Mouse (Mus musculus) c-Kit-positive CD71-negative TER-119-negative erythroid progenitor cells, embryonic 14.5 days (primary cell): ENCODE data around the gene 1700025G04Rik.

ENCODE experiments used
- DNase-seq: peaks from one replicate; pipeline ENCODE4 v3.0.0-alpha.2; 2013; ENCODE audit warnings: low read depth

Gene 1700025G04Rik

DNA sequence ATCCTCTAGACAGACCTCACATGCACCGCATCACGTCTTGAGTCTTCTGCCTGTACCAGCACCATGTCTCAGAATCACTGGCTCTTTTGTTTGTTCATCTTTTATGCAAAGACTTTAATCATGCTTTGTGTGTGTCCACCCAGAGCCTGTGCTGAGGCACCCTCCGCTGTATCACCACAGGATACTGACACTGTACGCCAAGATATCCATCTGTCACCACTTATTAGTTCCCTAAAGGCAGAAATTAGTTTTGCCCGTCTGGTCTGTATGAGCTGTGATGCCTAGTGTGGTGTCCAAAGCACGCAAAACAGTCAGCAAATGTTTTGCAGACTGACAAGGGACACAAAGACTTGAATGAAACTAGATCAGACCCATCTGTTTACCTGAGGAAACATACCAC, 95.7 kb downstream of the 1700025G04Rik start:
- no peak for DNase-seq

DNA sequence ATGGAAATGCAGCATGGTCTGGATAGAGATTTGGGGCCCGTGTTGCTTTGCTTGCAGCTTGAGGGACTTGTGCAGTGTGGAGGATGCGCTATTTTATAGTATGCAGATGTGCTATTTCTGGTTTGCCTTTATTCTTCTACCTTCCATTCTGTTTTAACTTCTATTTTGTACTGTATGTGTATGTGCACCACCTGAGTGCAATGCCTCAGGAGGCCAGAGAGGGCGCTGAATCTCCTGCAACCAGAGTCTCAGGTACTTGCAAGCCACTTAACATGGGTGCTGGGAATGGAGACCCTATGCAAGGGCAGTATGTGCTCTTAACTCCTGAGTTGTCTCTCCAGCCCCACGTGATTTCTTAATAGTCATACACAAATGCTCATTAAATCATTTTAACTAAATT, 98.4 kb downstream of the 1700025G04Rik start:
- DNase-seq: no peak

DNA sequence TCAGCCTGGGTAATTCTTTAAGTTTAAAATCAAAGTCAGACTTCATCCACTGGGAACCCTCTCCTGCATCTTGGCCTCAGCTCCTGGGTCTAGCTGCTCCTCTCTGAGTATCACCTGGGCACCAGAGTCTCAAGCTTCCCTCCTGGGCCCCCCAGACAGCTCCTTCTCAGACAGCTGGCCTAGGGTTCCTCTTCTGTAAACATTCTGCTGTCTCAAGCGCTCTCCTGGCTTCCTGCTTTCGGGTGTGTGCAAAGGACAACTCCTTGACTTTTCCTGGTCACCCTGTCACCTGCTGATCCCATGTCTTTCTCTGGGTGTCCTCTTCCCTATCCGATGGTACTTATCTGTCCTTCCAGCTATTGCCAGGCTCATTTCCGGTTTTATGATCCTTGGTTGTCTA, 99.3 kb downstream of the 1700025G04Rik start:
- no peak for DNase-seq

DNA sequence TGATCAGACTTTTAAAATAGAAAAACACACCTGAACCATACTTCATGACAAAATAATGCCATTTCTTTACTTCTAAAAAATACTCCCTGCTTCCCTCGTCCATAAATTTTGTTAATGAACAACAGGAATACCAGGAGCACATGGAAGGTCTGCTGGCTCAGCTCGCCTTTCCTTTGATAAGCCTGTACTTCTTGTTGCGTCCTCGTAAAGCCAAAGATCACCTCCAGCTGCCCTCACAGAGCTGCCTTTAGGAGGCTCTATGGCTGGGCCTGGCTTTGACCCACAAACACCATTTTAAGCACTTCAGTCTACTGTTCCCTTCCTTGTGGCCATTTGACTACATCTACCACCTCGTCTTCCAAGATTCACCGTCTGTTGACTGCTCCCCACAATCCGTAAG, 101.2 kb downstream of the 1700025G04Rik start:
- DNase-seq: no peak

DNA sequence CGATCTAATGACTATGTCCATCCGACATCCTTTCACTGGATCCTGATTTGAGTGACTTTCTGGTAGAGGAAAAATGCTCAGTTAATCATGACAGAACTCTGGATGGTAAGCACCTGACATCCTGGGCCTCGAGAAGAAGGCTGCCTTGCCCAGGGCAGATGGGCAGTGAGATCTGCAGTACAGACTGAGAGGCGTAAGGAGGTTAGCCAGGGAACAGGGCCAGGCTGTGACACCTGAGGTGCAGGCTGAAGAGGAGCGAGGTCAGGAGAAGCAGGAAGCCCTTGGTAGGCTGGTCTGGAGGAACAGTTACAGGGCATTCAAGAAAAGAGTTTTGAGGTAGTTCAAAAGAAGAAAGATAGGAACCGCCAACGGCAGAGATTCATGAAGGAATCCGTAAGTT, 101.9 kb downstream of the 1700025G04Rik start:
- DNase-seq: no peak

DNA sequence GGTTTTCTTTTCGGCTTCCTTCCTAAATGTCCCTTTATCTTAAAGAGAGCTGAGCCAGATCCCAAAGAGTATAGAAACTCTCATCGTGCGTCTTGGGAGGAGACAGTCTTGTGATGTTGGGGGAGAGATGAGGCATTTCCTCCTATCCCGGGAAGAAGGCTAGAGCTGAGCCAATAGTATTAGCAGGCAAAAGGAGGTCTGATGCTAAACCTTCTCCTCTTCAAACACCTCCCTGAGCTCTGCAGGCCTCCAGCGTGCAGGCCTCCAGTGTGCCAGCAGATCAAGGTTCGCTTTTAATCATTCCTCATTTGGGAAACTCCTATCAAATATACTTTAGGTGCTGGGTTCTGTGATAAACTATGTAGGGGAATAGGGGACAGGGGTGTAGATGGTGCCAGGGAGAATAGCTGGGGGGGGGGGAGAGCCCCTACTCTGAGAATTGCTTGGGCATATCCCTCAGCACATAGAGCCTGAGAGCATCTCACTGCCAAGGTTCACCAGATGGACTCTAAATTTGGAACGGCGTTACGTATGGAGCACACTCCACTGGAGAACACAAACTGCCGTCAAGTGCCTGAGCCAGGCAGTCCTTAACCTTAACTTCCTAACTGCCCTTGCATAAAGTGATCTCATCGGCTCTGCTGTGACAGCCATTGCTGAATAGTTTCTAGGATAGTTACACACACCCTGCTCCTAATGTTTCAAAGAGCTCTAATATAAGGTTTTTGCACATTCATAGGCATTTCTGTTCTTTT, 103.7 kb downstream of the 1700025G04Rik start:
- no peak for DNase-seq

DNA sequence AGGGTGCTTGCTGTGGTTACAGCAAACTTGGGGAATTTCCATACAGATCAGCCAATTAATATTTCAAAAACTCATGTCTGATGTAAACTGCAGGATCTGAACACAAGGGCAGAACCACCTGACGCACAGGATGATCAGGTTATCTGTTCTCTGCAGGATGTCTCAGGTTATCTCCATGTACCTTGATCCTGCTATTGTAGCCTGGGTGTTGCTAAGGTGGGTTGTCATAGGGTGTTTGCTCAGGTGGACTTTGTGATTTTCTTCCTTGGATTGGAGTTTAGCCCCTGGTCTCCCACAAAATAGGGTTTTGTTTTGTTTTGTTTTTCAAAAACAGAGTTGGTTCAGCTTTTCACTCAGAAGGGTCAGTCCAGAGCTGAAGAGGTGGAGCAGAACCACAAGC, 104.9 kb downstream of the 1700025G04Rik start:
- DNase-seq: no peak

DNA sequence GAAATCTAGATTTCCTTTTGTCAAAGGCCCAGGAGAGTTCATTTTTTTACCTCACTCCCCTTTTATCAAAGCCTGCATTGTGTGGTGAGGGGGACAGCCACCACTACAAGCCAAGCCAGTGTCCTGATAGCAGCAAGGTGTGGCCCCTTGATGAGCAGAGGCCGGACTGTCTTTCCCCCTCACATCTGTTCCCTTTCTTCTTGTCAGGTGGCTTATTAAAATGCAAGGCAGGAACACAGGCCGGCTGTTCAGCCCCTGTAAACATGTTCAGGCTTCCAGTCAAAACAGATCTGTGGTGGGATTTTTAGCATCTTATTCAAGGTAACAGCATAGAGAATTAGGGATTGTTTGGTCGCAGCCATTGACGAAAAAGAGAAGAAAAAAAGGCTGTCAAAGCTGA, 105.9 kb downstream of the 1700025G04Rik start:
- DNase-seq: no peak

DNA sequence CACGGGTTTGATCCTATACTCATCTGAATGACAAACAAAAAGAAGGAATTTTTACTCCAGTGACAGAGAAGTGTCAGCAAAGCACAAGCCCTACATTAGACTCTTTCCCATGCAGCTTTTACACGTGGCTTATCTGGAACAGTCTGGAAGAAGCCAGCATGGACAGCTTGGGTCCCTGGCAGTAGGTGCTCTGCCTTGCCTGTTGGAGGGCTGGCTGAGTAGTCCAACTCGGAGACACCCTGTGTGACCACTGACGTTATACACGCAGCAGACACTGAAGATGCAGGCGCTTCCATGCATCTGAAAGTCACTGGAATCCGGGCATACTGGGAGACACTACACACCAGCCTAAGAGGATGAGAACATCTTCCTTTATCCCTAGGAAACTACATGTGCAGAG, 109.4 kb downstream of the 1700025G04Rik start:
- no peak for DNase-seq

DNA sequence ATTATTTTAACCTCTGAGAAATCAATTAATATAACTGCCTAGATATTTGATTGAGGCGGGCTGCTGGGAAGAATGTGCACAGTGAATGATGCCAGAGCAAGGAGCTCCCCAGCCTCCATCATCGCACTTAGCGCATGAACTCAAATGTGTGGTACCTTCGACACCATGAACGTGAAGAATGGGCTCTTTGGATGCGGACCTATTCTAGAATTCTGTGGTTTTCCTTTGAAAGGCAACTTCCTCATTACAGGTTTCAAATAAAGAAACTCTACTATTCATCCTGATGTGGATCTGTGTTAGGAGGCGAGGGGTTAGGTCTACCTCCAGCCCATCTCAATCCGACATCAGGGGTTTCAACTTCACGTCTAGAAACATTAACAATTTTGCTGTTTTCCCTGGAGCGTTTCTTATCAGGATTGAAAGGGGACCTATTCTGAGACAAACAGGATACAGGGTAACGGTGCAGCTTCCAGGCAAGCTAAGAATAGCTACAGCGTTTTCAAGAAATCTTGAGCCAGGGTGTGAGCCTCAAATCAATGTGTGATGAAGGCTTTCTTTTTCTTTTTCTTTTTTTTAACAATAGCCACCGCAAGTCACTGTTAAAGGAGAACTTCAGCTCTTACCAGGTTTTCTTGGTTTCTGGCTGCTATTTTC, 110.0 kb downstream of the 1700025G04Rik start:
- no peak for DNase-seq

DNA sequence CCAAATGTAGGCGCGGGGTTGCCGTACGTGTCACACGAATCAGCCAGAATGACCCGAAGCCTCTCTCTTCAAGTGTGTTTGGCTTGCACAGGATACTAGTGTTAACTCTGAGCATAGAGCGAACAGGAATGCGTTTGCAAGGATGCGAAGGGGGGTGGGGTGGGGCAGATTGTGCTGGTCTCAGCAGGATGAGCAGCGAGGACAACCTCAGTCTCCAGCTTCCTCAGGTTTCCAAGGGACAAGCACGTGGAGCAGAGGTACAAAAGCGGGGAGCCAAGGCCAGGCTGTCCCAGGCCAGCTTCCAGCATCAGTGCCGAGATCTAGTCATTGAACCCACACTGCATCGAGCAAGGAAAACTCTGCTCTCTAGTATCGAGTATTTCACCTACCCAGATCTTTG, 111.2 kb downstream of the 1700025G04Rik start:
- no peak for DNase-seq

DNA sequence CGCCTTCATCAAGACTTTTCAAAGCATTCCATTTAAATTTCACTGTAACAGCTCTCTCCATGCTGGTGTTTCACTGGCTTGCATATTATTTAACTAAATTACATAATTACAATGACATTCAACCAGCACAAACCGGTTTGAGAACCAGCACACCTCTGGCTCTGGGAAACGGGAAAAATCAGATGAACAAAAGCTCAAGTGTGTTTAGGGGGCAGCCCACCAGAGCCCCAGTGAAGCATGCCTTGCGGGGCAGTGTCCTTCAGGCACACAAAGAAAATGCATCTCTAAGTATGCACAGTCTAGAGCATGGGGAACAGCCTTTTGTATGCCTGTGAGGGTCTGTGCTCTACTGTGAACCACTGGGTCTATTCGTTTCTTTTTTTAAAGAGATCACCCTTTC, 112.3 kb downstream of the 1700025G04Rik start:
- DNase-seq: no peak

DNA sequence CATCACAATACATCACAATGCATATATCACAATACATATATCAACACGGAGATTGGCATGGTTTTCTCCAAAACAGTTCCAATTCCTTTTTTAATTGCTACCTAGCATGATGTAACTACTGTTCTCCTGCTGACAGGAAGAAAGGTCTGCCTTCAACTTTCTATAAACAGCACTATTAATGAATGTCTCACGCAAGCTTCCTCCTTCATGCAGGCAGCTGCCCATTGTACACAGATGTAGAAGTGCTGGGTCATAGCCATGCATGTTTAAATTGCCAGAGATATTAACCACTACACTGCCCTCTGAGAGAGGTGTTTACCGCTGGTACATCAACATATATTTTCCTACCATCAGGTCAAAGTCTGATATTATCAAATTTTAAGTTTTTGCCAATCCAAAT, 113.1 kb downstream of the 1700025G04Rik start:
- DNase-seq: no peak

DNA sequence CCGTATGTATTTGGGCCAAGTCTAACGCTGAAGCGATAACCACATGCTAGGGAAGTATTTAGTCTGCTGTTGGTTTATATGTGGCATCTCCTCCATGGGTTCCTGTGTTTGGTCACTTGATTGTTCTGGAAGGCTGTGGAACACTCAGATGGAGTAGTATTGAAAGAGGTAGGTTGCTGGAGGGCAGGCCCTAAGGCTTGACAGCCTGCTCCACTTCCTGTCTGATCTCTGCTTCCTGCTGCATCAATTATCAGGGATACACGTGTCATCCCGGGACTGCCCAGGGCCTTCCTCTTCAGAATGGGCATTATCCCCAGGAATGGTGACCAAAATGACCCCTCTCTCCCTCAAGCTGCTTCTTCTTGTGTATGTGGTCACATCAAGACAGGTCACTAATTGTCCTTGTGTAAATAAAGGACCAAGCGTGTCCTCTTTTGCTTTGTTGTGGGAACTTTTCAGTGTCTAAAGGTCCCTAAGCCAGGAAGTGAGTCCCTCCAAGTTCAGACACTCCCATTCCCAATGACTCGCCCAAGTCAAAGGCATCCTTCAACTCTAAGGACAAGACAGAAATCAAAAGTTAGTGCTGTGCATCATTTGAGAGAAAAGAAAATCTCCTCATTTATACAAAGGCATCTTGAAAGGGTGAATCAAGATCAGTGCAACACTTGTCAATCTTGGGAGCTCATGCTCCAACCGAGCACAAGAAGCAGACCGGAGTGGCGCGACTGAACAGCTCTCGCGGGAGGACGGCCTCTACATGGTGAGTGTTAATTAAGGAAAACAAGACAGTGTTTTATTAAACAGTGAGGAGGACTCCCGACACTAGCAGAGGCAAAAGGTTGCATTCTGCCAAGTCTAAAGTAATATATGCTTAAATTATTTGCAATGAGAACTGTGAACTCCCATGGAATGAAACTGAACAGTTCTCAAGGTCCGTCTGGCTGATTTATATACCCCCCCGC, 114.2 kb downstream of the 1700025G04Rik start:
- DNase-seq: no peak

DNA sequence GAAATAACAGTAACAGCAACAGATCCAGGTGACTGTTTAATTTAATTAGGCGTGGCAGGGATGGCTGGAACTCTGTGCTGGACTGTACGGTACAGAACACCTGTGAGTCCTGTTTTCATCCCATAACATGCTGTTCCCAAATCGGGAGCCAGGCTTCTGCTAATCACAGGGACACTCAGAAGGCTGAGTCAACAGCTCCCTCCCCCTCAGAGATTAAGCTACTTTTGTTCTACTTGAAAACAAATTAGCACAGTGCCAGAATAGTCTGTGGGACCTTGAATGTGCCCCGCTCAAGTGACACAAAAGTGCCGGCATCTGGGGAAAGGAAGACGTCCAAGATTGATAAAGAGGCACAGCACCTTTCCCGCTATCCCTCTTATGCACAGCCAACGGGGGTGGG, 115.0 kb downstream of the 1700025G04Rik start:
- no peak for DNase-seq

DNA sequence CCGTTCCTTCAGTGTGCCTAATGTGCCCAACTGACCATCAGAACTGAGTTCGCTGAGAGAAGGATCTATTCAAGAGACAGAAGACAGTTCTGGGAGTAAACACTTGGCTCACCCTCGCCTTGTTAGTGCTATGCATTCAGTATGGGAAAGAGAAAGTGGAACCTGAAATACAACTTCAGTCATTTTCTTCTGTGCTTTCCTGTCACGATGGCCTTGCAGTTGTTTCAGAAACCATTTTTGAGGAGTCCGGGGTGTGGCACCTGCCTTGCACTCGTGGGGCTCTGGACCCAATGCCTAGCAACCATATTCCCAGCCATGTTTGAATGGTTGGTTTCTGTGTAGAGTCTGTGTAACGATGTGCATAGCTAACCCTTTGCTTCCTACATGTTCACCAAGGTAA, 115.5 kb downstream of the 1700025G04Rik start:
- no peak for DNase-seq

DNA sequence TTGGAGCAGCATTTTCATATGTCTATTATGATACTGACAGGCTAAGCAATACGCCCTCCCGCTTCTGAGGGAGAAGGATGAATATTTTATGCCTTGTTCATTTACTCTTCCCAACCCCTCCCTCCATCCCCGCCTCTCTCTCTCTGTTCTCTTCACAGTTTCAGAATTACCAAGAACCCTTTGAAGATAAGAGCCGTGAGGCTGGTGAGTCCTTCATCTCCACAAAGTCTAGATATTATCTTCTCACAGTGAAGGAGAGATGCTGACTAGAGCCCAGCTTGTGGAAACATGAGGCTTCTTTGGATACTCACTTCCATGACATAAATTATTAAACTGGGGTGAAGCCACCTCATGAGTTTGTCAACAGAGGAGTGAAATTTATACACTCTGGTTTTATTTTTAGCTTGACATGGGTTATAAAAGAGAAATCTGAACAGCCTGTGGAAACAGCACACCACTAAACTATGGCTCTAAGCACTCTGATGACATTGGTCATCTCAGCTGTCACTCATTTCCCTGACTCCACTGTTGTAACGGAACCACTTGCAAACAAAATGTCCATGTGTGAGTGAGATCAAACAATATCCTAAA, 116.7 kb downstream of the 1700025G04Rik start:
- no peak for DNase-seq

DNA sequence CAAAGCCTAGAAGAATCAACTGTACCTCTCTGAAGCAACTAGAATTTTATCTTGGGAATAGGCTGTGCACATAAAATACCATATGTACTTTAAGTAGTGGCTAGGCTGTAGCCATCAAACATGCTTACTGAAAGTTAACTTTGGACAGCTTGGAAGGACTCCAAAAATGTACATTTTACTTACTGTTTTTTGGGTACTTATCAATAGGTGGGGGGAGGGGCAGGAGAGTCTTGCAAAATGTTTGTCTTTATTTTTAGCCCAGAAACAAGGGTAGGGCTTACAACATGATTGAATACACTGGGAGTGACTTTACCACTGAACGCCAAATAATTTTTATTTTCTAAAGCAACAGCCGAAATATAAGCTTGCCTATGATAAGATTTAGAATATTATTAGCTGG, 118.3 kb downstream of the 1700025G04Rik start:
- DNase-seq: no peak

DNA sequence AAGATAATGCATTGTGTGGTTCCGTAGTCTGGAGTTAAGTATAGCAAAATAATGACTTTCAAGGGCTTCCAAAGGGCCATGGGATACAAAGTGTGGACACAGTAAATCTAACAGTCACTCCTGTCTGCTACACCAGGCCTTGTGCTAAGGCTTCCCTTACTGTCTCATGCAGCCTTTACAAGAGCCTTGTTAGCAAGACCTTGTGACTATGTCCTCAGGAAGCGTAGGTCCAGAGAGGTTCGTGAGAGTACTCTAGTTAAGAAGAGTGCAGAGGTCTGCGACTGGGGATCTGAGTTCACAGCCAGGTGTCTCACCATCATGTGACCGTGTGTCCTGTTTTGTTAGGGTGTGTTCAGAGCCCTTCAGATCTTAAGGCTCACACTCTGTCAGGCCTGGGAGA, 121.8 kb downstream of the 1700025G04Rik start:
- no peak for DNase-seq

DNA sequence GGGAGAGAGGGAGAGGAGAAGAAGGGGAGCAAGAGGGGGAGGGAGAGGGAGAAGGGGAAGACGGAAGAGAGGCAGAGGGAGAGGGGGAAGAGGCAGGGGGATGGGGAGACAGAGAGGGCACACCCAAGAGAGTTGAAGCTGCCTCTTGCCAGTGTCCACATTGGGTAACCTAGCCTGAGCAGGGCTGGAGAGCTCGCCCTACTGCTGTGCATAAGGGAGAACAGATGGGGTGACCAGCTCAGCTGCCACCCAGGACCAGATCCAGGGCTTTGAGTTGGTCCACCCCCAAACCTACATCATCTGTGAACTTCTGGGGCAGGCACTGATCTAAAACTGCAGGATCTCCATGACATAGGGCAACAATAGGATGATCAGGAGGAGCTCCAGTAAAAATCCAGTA, 125.1 kb downstream of the 1700025G04Rik start:
- DNase-seq: no peak

DNA sequence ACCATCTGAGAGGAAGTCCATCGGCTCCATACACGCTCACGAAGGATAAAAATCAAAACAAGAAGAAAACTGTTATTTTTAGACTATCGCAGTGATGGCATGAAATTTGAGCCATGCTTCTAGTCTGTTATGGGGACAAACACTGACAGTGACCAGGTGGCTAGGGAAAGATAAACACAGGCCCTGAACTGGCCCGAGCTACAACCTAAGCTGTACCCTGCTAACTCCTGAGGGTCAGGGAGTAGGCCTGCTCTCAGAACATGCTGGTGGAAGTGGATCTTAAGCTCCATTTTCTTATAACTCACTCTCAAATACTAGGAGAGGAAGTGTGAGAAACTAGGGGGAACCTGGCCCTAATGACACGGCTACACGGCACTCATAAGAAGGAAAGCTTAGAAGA, 126.7 kb downstream of the 1700025G04Rik start:
- DNase-seq: no peak

DNA sequence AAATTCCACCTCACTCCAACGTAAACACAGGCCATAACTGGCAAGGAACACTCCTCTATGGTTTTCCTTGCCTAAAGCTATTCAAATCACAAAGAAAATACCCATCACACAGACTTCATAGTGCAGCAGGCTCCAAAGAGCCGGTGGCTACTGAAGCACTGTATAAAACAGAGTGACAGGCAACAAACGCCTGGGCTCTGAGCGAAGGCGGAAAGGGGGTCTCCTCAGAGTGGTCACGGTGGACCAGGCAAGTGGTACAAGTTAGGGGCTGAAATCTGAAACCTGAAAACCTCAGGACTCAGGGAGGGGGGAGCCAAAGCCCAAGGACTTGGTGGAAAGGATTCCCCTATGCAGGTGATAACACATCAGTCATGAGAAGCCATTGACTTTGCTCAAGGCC, 127.8 kb downstream of the 1700025G04Rik start:
- DNase-seq: no peak
